Mouse (Mus musculus): Measurements from ENCODE around the gene Kank2. TPM values are rescaled to one million over a fixed set of nuclear protein-coding genes. Genes with fewer than 3 reads are reported as not detected.

The Kank2 gene
- not detected for polyA plus RNA-seq (2017; shearing (Covaris generic))

DNA sequence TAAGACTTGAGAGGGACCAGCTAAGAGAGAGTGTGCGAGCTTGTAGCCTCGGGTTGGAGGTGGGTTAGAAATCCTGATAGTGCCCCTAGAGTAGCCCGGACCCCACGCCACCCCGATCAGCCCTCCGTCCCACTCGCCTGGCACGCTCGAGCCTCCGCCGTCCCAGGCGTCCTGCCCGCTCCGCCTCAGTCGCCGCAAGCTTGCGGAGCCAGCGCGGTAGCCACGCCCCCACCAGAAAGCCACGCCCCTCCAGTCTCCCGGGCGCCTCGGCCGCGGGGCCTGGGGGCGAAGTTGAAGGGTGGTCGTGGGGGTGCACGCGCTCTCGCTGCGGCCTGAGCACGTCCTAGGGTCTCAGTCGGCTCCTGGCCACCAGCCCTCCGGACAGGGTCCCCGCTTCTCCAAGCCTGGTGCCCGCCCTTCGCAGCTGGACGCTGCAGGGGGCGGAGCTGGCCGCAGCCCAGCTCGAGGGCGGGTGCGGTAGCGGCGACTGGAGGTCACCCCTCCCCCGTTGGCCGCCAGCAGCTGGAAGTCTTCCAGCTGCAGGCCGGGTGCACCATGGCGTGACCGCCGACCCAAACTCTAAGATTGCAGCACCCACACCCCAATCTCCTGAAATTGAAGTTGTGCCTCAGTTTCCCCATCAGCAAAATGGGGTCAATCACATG is at the start of gene Kank2:
Gene Kank2, minus strand, starts transcription at position 400 of the 665 bp plus-strand sequence.

DNA sequence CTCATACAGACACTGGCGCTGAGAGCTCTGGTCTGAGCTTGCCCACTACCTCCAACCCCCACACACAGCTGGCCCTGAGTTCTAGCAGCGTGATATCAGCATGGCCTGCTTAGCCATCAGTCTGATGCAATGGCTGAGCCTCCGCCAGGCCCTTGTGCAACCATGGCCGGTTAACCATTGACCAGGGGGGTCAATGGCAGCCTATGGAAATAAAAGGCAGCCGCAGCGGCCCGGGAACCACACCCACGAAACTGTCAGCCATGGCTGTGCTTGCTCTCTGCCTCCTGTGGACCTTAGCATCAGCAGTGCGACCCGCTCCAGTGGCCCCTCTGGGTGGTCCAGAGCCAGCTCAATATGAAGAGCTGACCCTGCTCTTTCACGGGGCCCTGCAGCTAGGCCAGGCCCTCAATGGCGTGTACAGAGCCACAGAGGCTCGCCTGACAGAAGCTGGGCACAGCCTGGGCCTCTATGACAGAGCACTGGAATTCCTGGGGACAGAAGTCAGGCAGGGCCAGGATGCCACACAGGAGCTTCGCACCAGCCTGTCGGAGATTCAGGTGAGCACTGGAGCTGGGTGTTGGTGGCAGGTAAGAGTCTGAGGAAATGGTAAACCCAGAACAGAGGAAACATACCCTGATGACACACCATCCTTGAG is 36.8 kb upstream of the Kank2 start, which contains the start of gene Angptl8:
Gene Angptl8, plus strand, starts transcription at position 253 of the 655 bp plus-strand sequence.

DNA sequence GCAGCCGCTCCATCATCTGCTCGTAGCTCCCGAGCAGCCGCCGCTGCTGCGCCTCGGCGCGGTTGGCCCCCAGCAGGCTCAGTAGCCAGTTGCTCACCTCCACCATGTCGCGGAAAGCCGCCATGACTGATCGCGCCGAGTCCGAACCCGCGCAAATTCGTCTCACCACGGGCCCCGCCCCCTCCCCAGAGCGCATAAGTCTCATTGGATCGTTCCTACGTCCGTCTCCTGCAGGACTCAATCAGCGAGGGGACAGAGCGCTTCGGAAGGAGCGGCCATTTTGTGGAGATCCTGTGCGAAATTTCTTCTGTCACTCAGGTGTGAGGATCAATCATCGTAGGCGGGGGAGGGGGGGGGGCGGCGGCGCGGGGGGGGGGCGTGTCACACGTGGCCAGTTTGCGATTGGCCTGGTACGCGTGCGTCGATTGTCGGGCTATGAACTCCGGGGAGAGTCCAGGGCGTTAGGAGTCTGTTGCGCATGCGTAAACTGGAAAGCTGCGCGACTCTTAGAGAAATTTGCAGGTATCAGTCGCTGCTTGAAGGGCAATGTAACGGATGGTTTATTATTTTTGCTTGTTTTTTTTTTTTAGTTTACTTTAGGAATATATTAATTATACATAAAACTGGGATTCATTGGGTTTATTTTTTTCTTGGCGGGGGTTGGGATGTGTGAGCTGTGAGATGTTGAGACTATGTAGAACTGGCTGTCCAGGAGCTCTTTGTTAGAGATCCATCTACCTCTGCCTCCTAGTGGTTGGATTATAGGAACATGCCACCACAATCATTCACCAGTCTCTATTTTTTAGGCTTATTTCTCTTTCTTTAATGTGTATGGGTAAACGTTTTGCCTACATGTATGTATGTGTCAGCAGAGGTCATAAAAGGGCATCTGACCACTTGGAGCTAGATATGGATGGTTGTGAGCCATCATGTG is 38.1 kb downstream of the Kank2 start, which contains the start of gene Spc24:
Gene Spc24, minus strand, starts transcription at position 149 of the 934 bp plus-strand sequence.

DNA sequence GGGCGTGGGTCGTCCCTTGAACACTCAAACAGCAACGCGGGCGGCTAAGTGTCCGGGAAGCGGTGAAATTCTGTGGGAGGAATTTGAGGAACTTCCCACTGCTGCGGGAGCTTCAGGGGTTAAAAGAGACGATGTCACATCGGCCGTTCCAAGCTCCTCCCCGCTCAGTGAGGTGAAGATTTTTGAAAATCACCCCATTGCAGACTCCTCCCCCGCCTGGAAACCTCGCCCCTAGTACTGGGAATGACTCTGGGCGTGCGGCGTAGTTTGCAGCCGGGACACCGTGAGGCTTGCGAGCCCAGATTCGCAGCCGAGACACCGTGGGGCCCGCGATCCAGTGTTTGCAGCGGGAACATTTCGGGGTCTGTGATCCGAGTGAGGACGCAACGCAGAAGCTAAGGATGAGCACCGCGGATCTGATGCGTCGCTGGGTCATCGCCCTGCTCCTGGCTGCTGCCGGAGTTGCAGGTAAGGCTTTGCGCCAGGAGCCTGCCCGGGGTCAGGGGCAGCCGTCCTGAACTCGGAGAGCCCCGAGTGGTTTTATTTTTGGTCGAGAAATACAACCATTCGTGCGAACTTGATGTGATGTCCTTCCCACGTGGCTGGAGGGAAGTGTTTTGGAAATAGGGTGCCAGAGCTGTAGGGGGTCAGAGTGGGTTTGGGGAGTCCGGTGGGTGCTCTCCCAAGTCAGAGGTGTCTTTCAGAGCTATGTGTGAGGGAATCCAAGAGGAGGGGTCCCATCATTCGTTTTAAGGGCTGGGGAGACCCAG is 75.0 kb downstream of the Kank2 start, which contains the start of gene Ldlr:
Gene Ldlr, plus strand, starts transcription at position 107 of the 770 bp plus-strand sequence.

Other genes with a start within 250 kb of the Kank2 start
- 10 to 100 TPM; 31.7 to 39.3 TPM for gene Timm29, start 206.0 kb downstream of the Kank2 start, polyA plus RNA-seq (2017; shearing (Covaris generic))
- gene Yipf2, start 205.9 kb downstream of the Kank2 start, polyA plus RNA-seq (2017; shearing (Covaris generic)): 10 to 100 TPM; 21.2 to 28.7 TPM
- 10 to 100 TPM; 48.2 to 66.5 TPM for gene Smarca4, start 182.6 kb downstream of the Kank2 start, polyA plus RNA-seq (2017; shearing (Covaris generic))
- 10 to 100 TPM in 1 of 2 experiments, 1 to 10 TPM in 1; 1.1 to 15.6 TPM for gene Ldlr, start 75.3 kb downstream of the Kank2 start, polyA plus RNA-seq (2017; shearing (Covaris generic))
- gene Spc24, start 38.4 kb downstream of the Kank2 start, polyA plus RNA-seq (2017; shearing (Covaris generic)): 10 to 100 TPM; 16.0 to 19.4 TPM
- gene Angptl8, start 36.8 kb upstream of the Kank2 start, polyA plus RNA-seq (2017; shearing (Covaris generic)): not detected
- gene Dock6, start 53.9 kb upstream of the Kank2 start, polyA plus RNA-seq (2017; shearing (Covaris generic)): 1 to 10 TPM in 1 of 2 experiments, under 1 TPM in 1; 0.60 to 1.2 TPM
- 10 to 100 TPM in 1 of 2 experiments, 1 to 10 TPM in 1; 6.1 to 10.7 TPM for gene Rab3d, start 119.4 kb upstream of the Kank2 start, polyA plus RNA-seq (2017; shearing (Covaris generic))
- under 1 TPM; 0.21 to 0.24 TPM for gene Ccdc159, start 128.7 kb upstream of the Kank2 start, polyA plus RNA-seq (2017; shearing (Covaris generic))
- 1 to 10 TPM; 1.7 to 4.5 TPM for gene Tmem205, start 128.8 kb upstream of the Kank2 start, polyA plus RNA-seq (2017; shearing (Covaris generic))
- under 1 TPM; 0.09 to 0.27 TPM for gene Plppr2, start 138.3 kb upstream of the Kank2 start, polyA plus RNA-seq (2017; shearing (Covaris generic))
- 1 to 10 TPM; 7.7 to 9.4 TPM for gene Swsap1, start 157.0 kb upstream of the Kank2 start, polyA plus RNA-seq (2017; shearing (Covaris generic))
- 1 to 10 TPM in 1 of 2 experiments, not detected in 1; 2.5 TPM for gene Epor, start 164.8 kb upstream of the Kank2 start, polyA plus RNA-seq (2017; shearing (Covaris generic))
- gene Rgl3, start 190.7 kb upstream of the Kank2 start, polyA plus RNA-seq (2017; shearing (Covaris generic)): under 1 TPM in 1 of 2 experiments, not detected in 1; 0.11 TPM
- gene Ccdc151, start 203.9 kb upstream of the Kank2 start, polyA plus RNA-seq (2017; shearing (Covaris generic)): under 1 TPM in 1 of 2 experiments, not detected in 1; 0.16 TPM
- 10 to 100 TPM; 75.9 to 94.6 TPM for gene Prkcsh, start 204.1 kb upstream of the Kank2 start, polyA plus RNA-seq (2017; shearing (Covaris generic))

Data from activated CD4-positive, CD25-positive, alpha-beta regulatory T cell (primary cell).